Mouse (Mus musculus) intestine, embryonic 14.5 days (tissue): Measurements from ENCODE around the gene Sytl1. TPM values are rescaled to one million over a fixed set of nuclear protein-coding genes. Genes with fewer than 3 reads are reported as not detected.

Experiments used
- ATAC-seq: fragments of 200-750 bp; cut with Nextera tagmentation; replicated peaks from 2 replicates; pipeline ENCODE4 v1.8.0; 2017; ENCODE audit warnings: low read depth, moderate number of reproducible peaks, moderate TSS enrichment, moderate library complexity; ENCODE audit not compliant: low FRiP score, low TSS enrichment
- DNase-seq: peaks from one replicate; pipeline ENCODE4 v3.0.0-alpha.2; 2018; ENCODE audit warnings: low spot score
- H3K27ac ChIP-seq: fragments of 300-500 bp; sonication (generic); 2 replicates; pipeline ENCODE4 v1.5.1; 2014; ENCODE audit warnings: low read depth, mild to moderate bottlenecking, control low read depth
- H3K27me3 ChIP-seq: fragments of 300-500 bp; sonication (generic); replicated peaks from 2 replicates; pipeline ENCODE4 v1.6.1; 2014; ENCODE audit warnings: low read length, control low read depth; ENCODE audit not compliant: control insufficient read depth, insufficient read depth
- H3K36me3 ChIP-seq: fragments of 300-500 bp; sonication (generic); 2 replicates; pipeline ENCODE4 v1.6.1; 2014; ENCODE audit warnings: low read length, control low read depth; ENCODE audit not compliant: control insufficient read depth, insufficient read depth
- H3K4me1 ChIP-seq: fragments of 300-500 bp; sonication (generic); replicated peaks from 2 replicates; pipeline ENCODE4 v1.6.1; 2014; ENCODE audit warnings: low read length, control low read depth, mixed read lengths; ENCODE audit not compliant: control insufficient read depth, insufficient read depth
- H3K4me2 ChIP-seq: fragments of 300-500 bp; sonication (generic); 2 replicates; pipeline ENCODE4 v1.6.1; 2014; ENCODE audit warnings: low read length
- H3K4me3 ChIP-seq: fragments of 300-500 bp; sonication (generic); 2 replicates; pipeline ENCODE4 v1.5.1; 2014; ENCODE audit warnings: low read depth, low read length, control low read depth, mixed read lengths
- H3K9ac ChIP-seq: fragments of 300-500 bp; sonication (generic); 2 replicates; pipeline ENCODE4 v1.6.1; 2014; ENCODE audit warnings: mild to moderate bottlenecking, low read length
- H3K9me3 ChIP-seq: fragments of 300-500 bp; sonication (generic); 2 replicates; pipeline ENCODE4 v1.6.1; 2016; ENCODE audit warnings: low read length, control low read depth; ENCODE audit not compliant: control insufficient read depth
- WGBS: fragments of 180-500 bp; shearing (Covaris S2); extraction: QIAGEN DNeasy Blood & Tissue Kit; methylation state at CpG from one replicate; pipeline ENCODE4 v1.1.7; 2014; 5-methylcytosine and 5-hydroxymethylcytosine counted together
- polyA plus RNA-seq: library from polyadenylated mRNA; unstranded; fragments of >200 nt; fragmentation: Nextera tagmentation; extraction: Ambion mirVana; gene quantifications from 2 replicates; pipeline ENCODE4 v1.2.1, GENCODE M21; 2014

Gene Sytl1
- polyA plus RNA-seq, 1 experiment from 2014 or later = 2.2 TPM

- H3K4me3 ChIP-seq = no peak overlapping the region
- WGBS = 69% methylated on average over 5 of the region's 5 CpGs
- H3K27ac ChIP-seq = no peak overlapping the region
- peaks cover 15% of the 10 kb centered on the region for H3K4me1 ChIP-seq
- ATAC-seq (no peak), DNase-seq (no peak)
- no peaks in the 10 kb centered on the region for H3K36me3 ChIP-seq
- H3K9ac ChIP-seq = no peak overlapping the region
- H3K4me2 ChIP-seq = no peak overlapping the region
- H3K27me3 ChIP-seq = no peaks in the 10 kb centered on the region
- H3K9me3 ChIP-seq = no peaks in the 10 kb centered on the region
Observed at GRCm38 (mm10) chr4:133285950-133286349, 23.0 kb upstream of the Sytl1 start.

- no peak for DNase-seq
- H3K27ac ChIP-seq = no peak overlapping the region
- peaks cover 15% of the 10 kb centered on the region for H3K4me1 ChIP-seq
- no peak overlapping the region for H3K4me2 ChIP-seq
- no peaks in the 10 kb centered on the region for H3K27me3 ChIP-seq
- H3K4me3 ChIP-seq = no peak overlapping the region
- H3K36me3 ChIP-seq = no peaks in the 10 kb centered on the region
- 74% methylated on average over 3 of the region's 3 CpGs for WGBS
- ATAC-seq = no peak
- no peak overlapping the region for H3K9ac ChIP-seq
- H3K9me3 ChIP-seq = no peaks in the 10 kb centered on the region
Observed at GRCm38 (mm10) chr4:133285299-133285698, 22.4 kb upstream of the Sytl1 start.

- no peak for DNase-seq
- H3K4me2 ChIP-seq = no peak overlapping the region
- H3K4me1 ChIP-seq = peaks cover 22% of the 10 kb centered on the region
- no peaks in the 10 kb centered on the region for H3K27me3 ChIP-seq
- no peak overlapping the region for H3K9ac ChIP-seq
- no peak for ATAC-seq
- WGBS = 20% methylated on average over 4 of the region's 4 CpGs
- H3K27ac ChIP-seq = peak overlapping the region; percentile 82
- H3K36me3 ChIP-seq = no peaks in the 10 kb centered on the region
- H3K9me3 ChIP-seq = no peaks in the 10 kb centered on the region
- H3K4me3 ChIP-seq = no peak overlapping the region
Observed at GRCm38 (mm10) chr4:133282656-133283055, 19.7 kb upstream of the Sytl1 start.

DNA sequence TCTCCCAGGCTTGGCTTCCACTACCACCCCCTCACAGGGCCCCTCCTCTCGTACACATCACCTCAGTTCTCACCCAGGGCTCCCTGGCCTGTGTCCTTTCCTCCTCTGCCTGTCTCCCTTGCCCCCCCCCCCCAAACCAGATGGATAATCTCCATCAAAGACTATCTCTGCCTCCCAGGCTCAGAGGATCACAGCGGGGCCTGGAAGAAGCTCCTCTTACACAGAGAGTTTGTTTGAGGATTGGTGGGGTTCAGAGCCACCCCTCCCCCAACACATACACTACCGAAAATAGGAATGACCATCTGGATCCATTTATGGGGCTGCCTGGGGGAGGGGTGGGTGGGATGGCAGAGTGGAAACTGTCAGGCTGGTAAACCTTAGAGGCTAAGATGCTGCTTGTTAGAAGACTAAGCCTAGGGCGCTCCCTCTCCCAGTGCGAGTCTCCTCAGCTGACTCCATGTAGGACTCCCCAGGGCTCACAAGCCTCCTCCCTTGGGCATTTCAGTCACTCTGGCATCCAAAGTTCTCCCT is 19.1 kb upstream of the Sytl1 start:
- 20% methylated on average over 5 of the region's 5 CpGs for WGBS
- Histone ChIP-seq H3K4me1 (peaks cover 22% of the 10 kb centered on the region), H3K9me3 (no peaks in the 10 kb centered on the region), H3K4me2 (0 out of 2 replicates have a peak overlapping the region, but pooled peaks have one; percentile 2), H3K4me3 (no peak overlapping the region), H3K9ac (no peak overlapping the region; the same call in 1 of the 2 replicates), H3K36me3 (no peaks in the 10 kb centered on the region), H3K27ac (peak overlapping the region; percentile 82), H3K27me3 (no peaks in the 10 kb centered on the region)
- ATAC-seq = no peak
- DNase-seq = peak; percentile 58

- no peak for DNase-seq
- no peak for ATAC-seq
- no peaks in the 10 kb centered on the region for H3K9me3 ChIP-seq
- no peaks in the 10 kb centered on the region for H3K36me3 ChIP-seq
- H3K4me1 ChIP-seq = peaks cover 24% of the 10 kb centered on the region
- 0 out of 2 replicates have a peak overlapping the region, but pooled peaks have one; percentile 2 for H3K4me2 ChIP-seq
- H3K27ac ChIP-seq = peak overlapping the region; percentile 82
- WGBS = 36% methylated on average over 7 of the region's 7 CpGs
- no peak overlapping the region for H3K9ac ChIP-seq
- H3K27me3 ChIP-seq = no peaks in the 10 kb centered on the region
- H3K4me3 ChIP-seq = no peak overlapping the region
Observed at GRCm38 (mm10) chr4:133281513-133281912, 18.6 kb upstream of the Sytl1 start.

DNA sequence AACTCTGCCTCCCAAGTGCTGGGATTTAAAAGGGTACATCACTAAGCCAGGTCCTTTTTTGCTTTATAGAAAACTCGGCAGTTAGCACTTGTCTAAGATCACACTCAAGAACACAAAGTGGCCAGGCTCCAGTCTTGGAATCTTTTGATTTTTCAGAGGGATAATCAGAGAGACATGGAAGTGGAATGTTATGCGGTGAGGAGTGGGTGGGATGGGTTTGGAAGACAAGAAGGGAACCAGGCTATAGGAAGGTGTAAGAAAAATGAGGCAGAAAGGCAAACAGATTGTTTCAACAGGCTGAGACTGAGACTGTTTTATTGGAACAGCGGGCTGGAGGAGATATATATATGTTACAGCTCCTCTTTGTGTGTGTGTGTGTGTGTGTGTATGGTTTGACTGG is 15.6 kb upstream of the Sytl1 start:
- H3K4me1 ChIP-seq = peaks cover 34% of the 10 kb centered on the region
- WGBS = 80% methylated on average over 3 of the region's 3 CpGs
- no peaks in the 10 kb centered on the region for H3K27me3 ChIP-seq
- no peak for DNase-seq
- peak overlapping the region; percentile 83 for H3K4me3 ChIP-seq
- ATAC-seq = no peak
- no peak overlapping the region for H3K9ac ChIP-seq
- H3K4me2 ChIP-seq = peak overlapping the region; percentile 85
- no peaks in the 10 kb centered on the region for H3K9me3 ChIP-seq
- 0 out of 2 replicates have a peak, but pooled peaks cover 7% of the 10 kb centered on the region for H3K36me3 ChIP-seq
- peak overlapping the region; percentile 92 for H3K27ac ChIP-seq

DNA sequence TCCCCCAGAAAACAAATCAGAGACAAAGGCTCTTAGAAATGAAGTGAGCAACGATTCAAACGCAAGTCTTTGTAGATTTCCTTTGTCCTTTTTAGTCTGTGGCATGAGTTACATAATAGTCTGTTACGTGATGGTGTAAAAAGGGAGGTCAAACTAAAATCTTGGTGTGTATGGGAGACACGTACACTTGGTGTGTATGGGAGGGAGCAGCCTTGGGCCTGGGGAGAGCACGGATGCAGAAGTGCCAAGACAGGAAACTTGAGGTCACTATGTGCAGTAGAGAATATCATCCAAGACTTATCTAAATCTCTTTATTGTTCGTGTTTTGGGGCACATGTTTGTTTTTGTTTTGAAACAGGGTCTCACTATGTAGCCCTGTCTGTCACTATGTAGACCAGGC is 15.2 kb upstream of the Sytl1 start:
- Histone ChIP-seq H3K9me3 (no peaks in the 10 kb centered on the region), H3K4me3 (peak overlapping the region; percentile 83), H3K4me2 (peak overlapping the region; percentile 85), H3K36me3 (0 out of 2 replicates have a peak, but pooled peaks cover 7% of the 10 kb centered on the region), H3K4me1 (peaks cover 34% of the 10 kb centered on the region), H3K9ac (peak overlapping the region; percentile 75), H3K27me3 (no peaks in the 10 kb centered on the region), H3K27ac (peak overlapping the region; percentile 92)
- no peak for ATAC-seq
- no peak for DNase-seq
- 27% methylated on average over 6 of the region's 6 CpGs for WGBS

- Histone ChIP-seq H3K4me3 (peak within 1 kb of the TSS; percentile 83), H3K9me3 (no peaks in the 10 kb centered on the region), H3K4me1 (peaks cover 28% of the 10 kb centered on the region), H3K36me3 (0 out of 2 replicates have a peak, but pooled peaks cover 7% of the 10 kb centered on the region), H3K27ac (peak within 1 kb of the TSS; percentile 92), H3K9ac (peak within 1 kb of the TSS; percentile 75), H3K4me2 (peak within 1 kb of the TSS; percentile 85), H3K27me3 (no peaks in the 10 kb centered on the region)
- DNase-seq = peak; percentile 98
- WGBS = under 1% methylated on average over 73 of the region's 73 CpGs
- peak; percentile 95 for ATAC-seq
Observed at GRCm38 (mm10) chr4:133277104-133278026, 14.5 kb upstream of the Sytl1 start, which contains the start of gene Tmem222. Gene Tmem222 (minus strand): TSS chr4:133277792.
